Mouse (Mus musculus): ENCODE data around the gene D430041D05Rik. TPM values are rescaled to one million over a fixed set of nuclear protein-coding genes. Genes with fewer than 3 reads are reported as not detected.
"Not testable (repeated sequence)": the region's sequence is repeated elsewhere in the genome, so short reads cannot be mapped to it uniquely, and the experiment has no call there.

The D430041D05Rik gene
- polyA plus RNA-seq, 1 experiment, result not detected

DNA sequence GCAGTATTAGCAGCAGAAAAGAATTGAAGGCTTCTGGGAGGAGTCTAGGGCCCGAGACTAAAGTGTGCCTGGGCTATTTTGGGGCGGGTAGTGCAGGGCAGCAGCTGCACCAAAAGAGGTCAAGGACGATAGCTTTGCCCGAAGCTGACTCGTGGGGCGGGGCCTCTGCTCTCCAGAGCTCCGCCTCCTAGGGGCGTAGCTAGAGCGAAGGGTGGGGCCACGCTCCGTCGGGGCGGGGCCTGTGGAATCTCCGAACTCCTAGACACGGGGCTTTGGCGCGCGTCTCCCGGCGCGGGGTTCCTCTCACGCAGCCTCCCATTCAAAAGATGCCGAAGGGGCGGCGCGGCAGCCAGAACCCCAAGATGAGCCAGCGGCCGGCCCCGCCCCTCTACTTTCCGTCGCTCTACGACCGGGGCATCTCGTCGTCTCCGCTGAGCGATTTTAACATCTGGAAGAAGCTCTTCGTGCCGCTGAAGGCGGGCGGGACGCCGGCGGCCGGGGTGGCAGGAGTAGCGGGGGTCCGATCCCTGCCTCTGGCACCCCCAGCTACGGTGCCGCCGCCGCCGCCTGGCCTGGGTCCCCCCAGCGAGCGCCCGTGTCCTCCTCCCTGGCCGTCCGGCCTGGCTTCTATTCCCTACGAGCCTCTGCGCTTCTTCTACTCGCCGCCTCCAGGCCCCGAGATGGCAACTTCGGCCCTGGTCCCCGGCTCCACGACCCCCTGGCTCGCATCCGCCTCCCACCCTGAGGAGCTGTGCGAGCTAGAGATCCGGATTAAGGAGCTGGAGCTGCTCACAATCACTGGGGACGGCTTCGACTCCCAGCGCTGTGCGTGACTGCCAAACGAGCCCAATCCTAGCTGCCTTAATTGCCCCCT, 288.1 kb downstream of the D430041D05Rik start, which contains the start of gene A930018P22Rik:
Gene A930018P22Rik, plus strand, starts transcription at position 265 of the 874 bp plus-strand sequence.
- TF ChIP-seq GATA1 (IDR thresholded peaks at IDR 0.05; ENCODE audit: low read length), result no peak
- no peak for TF ChIP-seq TAL1 (IDR thresholded peaks at IDR 0.05; ENCODE audit: low read length)
- peaks cover 34% of the 10 kb centered on the region for H3K27me3 ChIP-seq (ENCODE audit: control insufficient read depth)
- H3K4me1 ChIP-seq (ENCODE audit: control insufficient read depth), result peaks cover 74% of the 10 kb centered on the region
- peaks cover 2% of the 10 kb centered on the region; the same call in 1 of the 2 replicates for H3K9me3 ChIP-seq (ENCODE audit: control insufficient read depth, low read length)
- peaks cover 24% of the 10 kb centered on the region for H3K36me3 ChIP-seq (ENCODE audit: control insufficient read depth)
- peak within 1 kb of the TSS; percentile 72 for H3K4me3 ChIP-seq (replicated peaks)

DNA sequence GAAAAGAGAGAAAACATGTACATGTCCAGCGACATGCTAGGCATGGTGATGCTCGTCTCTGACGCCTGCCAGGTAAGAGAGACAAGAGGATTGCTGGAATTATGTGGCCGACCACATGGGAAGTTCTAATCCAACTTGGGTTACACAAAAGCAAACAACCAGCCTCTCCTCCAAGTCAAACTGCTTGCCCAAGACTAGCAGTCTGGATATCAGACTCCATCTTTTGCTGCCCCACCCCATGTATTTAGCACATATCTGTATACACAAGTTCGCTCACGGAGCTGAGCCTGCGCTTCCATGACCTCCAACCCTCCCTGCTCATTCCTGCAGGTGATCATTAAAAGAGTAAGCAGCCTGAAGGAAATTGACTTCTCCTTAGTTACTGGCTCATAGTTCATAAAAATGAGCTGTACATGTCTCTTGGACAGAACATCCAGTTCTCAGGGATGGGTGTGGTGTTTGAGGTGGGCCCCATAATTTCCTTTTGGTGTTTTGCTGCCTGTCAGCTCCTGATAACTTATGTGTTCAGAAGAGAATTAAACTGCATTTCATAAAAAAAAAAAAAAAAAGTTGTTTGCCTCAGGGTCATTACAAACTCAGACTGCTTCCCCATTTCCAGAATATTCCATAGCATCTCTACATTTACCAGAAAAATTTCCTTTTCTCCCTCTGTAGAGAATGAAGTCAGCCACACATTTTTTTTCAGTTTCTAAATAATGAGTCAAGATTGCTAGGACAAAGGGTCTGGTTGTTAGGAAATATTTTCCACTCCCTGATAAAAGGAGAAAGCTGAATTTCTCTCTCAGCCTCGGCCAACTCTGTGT, 288.9 kb downstream of the D430041D05Rik start:
- Histone ChIP-seq H3K4me1 (ENCODE audit: control insufficient read depth) (peaks cover 80% of the 10 kb centered on the region), H3K9me3 (ENCODE audit: control insufficient read depth, low read length) (peaks cover 2% of the 10 kb centered on the region; the same call in 1 of the 2 replicates), H3K27me3 (ENCODE audit: control insufficient read depth) (peaks cover 25% of the 10 kb centered on the region), H3K4me3 (replicated peaks) (peak overlapping the region; percentile 72), H3K36me3 (ENCODE audit: control insufficient read depth) (peaks cover 30% of the 10 kb centered on the region)
- TF ChIP-seq TAL1 (IDR thresholded peaks at IDR 0.05; ENCODE audit: low read length), result peak; percentile 50
- TF ChIP-seq GATA1 (IDR thresholded peaks at IDR 0.05; ENCODE audit: low read length), result peak; percentile 18; the same call in 1 of the 2 replicates

DNA sequence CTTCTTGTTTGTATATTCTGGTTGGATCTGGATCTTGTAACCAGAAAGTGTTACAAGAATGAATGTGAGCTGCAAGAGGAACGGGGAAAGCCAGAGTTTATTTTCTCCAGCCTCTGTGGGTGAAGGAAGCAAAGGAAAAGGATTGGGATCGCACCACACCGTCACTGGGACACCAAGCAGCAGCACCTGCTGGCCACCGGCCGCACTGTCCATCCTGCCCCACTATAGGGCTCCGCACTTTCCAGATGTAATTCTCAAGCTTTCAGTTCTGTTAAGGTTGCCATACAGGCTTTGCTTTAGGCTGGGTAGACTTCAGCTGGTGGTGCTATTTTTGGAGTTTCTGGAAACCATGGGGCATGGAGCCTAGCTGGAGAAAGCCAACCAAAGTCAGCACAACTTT, 290.5 kb downstream of the D430041D05Rik start:
- Histone ChIP-seq H3K4me1 (ENCODE audit: control insufficient read depth) (peaks cover 72% of the 10 kb centered on the region), H3K4me3 (replicated peaks) (no peak overlapping the region), H3K36me3 (ENCODE audit: control insufficient read depth) (peaks cover 30% of the 10 kb centered on the region), H3K27me3 (ENCODE audit: control insufficient read depth) (peaks cover 10% of the 10 kb centered on the region), H3K9me3 (ENCODE audit: control insufficient read depth, low read length) (no peaks in the 10 kb centered on the region)
- TF ChIP-seq TAL1 (IDR thresholded peaks at IDR 0.05; ENCODE audit: low read length), result no peak
- TF ChIP-seq GATA1 (IDR thresholded peaks at IDR 0.05; ENCODE audit: low read length), result no peak

DNA sequence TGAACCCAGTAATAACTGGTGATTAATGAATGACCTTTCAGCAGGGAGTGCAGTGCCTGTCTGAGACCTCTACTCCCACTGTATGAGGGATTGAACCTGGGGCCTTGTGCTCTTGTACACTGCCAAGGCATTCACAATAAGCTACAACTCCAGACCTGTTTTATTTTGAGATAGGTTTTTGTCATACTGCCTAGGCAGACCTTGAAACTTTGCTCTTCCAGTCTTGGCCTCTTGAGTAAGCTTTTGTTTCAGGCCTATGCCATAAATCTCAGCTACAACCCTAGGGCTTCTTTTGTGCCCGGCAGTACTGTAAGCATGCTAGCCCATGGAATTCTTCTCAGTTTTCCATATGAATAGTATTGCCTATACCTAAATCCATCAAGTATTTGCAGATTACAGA, 291.7 kb downstream of the D430041D05Rik start:
- Histone ChIP-seq H3K36me3 (ENCODE audit: control insufficient read depth) (peaks cover 37% of the 10 kb centered on the region), H3K27me3 (ENCODE audit: control insufficient read depth) (no peaks in the 10 kb centered on the region; the same call in 1 of the 2 replicates), H3K4me1 (ENCODE audit: control insufficient read depth) (peaks cover 65% of the 10 kb centered on the region), H3K9me3 (ENCODE audit: control insufficient read depth, low read length) (no peaks in the 10 kb centered on the region), H3K4me3 (replicated peaks) (no peak overlapping the region)
- TF ChIP-seq TAL1 (IDR thresholded peaks at IDR 0.05; ENCODE audit: low read length), result no peak

DNA sequence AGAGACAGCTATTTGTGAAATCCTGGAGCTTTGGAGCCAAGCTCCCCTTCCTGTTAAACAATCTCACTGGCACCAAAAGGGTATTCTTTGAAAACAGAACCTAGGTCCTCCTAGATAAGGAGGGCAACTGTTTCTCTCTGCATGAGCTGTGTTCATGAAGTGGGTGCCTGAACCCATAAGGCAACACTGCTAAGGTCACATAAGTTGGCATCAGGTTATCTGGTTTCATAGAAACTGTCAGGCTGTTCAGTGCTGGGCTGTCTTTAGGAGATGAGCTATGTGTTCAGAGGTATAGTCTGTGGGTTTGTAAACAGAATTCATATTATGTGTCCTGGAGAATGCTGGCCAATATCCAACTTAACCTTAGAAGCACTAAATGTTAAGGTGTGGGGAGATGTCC, 293.6 kb downstream of the D430041D05Rik start:
- H3K27me3 ChIP-seq (ENCODE audit: control insufficient read depth); H3K4me3 ChIP-seq (replicated peaks); H3K9me3 ChIP-seq (ENCODE audit: control insufficient read depth, low read length): not testable (repeated sequence)
- H3K4me1 ChIP-seq (ENCODE audit: control insufficient read depth), result peaks cover 46% of the 10 kb centered on the region
- peaks cover 49% of the 10 kb centered on the region for H3K36me3 ChIP-seq (ENCODE audit: control insufficient read depth)

DNA sequence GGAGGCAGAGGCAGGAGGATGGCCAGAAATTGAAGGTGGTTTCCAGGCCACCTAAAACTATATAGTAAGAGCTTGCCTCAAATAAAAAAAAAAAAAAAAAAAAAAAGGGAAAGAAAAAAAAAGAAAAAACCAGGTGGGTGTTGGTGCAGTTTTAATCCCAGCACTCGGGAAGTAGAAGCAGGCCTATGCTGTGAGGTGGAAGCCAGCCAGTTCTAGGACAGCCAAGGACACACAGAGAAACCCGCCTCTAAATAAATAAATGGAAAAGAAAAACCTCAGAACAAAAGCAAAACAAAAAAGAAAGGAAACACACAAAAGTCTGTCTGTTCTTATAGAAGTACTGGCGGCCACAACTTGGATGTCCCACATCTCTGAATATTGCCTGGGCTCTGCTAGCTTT, 295.9 kb downstream of the D430041D05Rik start:
- H3K4me3 ChIP-seq (replicated peaks), result no peak overlapping the region

DNA sequence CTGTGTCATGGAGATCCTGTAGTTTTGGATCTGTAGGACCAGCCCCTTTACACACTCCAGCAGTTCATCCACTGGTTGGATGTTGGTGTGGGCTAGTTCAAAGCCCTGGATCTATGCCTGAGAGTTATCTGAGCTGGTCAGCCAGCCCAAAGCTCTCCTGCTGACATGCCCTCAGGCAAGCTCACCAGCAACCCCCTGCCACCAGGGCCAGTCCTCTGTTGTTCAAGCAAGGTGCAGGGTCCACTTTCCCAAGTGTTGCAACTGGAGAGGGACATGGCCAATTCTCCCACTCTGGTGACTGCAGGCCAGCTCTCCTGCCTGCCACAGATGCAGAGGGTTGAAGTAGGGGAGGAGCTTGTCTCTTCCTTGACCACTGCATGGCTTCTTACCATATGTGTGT, 297.2 kb downstream of the D430041D05Rik start:
- Histone ChIP-seq H3K36me3 (ENCODE audit: control insufficient read depth) (peaks cover 50% of the 10 kb centered on the region), H3K4me1 (ENCODE audit: control insufficient read depth) (peaks cover 26% of the 10 kb centered on the region)
- H3K9me3 ChIP-seq (ENCODE audit: control insufficient read depth, low read length); H3K4me3 ChIP-seq (replicated peaks); H3K27me3 ChIP-seq (ENCODE audit: control insufficient read depth): not testable (repeated sequence)

More for the DNA sequence above, 295.9 kb downstream of the D430041D05Rik start:
- Histone ChIP-seq H3K36me3 (ENCODE audit: control insufficient read depth) (peaks cover 54% of the 10 kb centered on the region), H3K4me1 (ENCODE audit: control insufficient read depth) (peaks cover 30% of the 10 kb centered on the region), H3K9me3 (ENCODE audit: control insufficient read depth, low read length) (no peaks in the 10 kb centered on the region), H3K27me3 (ENCODE audit: control insufficient read depth) (no peaks in the 10 kb centered on the region)
- TF ChIP-seq GATA1 (IDR thresholded peaks at IDR 0.05; ENCODE audit: low read length) (no peak), TAL1 (IDR thresholded peaks at IDR 0.05; ENCODE audit: low read length) (no peak)

DNA sequence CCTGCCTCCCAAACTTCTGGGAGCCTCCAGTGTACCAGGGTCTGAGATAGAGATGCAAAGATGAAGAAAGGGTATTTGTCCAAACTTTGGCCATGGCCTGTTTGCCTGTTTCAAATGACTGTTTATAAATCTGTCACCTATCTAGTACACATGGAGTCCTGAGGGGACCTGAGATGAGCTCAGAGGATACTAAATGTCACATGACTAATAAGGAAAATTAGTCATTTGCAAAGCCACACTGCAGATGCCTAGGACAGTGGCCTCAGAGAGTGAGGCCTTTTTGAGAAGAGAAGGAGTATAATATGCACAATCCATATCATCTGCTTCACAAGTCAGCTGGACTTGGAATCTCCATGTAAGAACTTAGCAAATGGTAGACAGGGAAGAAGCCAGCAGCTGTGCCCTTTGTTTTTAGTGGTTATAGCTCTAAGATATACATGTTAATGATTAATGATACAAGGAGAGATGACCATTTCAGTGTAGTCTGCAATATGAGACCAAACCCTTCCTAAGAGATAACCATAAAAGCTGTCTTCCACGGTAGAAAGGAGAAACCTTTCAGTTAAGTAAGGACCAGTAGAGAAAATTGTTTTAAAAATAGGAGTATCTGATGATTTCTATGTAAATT, 299.5 kb downstream of the D430041D05Rik start:
- not testable (repeated sequence) for H3K4me3 ChIP-seq (replicated peaks); H3K9me3 ChIP-seq (ENCODE audit: control insufficient read depth, low read length); H3K27me3 ChIP-seq (ENCODE audit: control insufficient read depth)
- peaks cover 50% of the 10 kb centered on the region for H3K36me3 ChIP-seq (ENCODE audit: control insufficient read depth)
- peaks cover 26% of the 10 kb centered on the region for H3K4me1 ChIP-seq (ENCODE audit: control insufficient read depth)

DNA sequence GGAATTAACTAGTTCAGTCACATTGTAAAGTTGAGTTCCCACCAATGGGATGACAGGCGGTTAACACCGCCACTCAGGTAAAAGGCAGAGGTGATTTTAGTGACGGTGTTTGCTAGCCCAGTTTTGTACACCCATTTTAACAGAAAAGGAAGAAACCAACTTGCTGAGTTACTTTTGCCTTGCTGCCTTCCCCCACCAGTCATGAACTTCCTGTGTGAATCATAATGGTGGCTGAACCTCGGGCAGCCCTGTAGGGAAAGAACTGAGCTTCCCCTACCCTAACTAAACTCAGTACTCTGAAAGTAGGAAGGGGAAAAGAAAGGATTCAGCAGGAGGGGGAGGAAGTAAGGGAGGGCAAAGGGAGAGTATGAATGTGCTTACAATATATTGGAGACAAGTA, 300.8 kb downstream of the D430041D05Rik start:
- no peak overlapping the region for H3K4me3 ChIP-seq (replicated peaks)
- peaks cover 33% of the 10 kb centered on the region for H3K4me1 ChIP-seq (ENCODE audit: control insufficient read depth)
- no peaks in the 10 kb centered on the region for H3K9me3 ChIP-seq (ENCODE audit: control insufficient read depth, low read length)
- H3K27me3 ChIP-seq (ENCODE audit: control insufficient read depth), result no peaks in the 10 kb centered on the region
- H3K36me3 ChIP-seq (ENCODE audit: control insufficient read depth), result peaks cover 60% of the 10 kb centered on the region
- TF ChIP-seq GATA1 (IDR thresholded peaks at IDR 0.05; ENCODE audit: low read length) (no peak), TAL1 (IDR thresholded peaks at IDR 0.05; ENCODE audit: low read length) (no peak)

Measured in erythroblast, embryonic 14.5 days (primary cell).